Mouse (Mus musculus): ENCODE measurements around the gene Hrh1.

DNA sequence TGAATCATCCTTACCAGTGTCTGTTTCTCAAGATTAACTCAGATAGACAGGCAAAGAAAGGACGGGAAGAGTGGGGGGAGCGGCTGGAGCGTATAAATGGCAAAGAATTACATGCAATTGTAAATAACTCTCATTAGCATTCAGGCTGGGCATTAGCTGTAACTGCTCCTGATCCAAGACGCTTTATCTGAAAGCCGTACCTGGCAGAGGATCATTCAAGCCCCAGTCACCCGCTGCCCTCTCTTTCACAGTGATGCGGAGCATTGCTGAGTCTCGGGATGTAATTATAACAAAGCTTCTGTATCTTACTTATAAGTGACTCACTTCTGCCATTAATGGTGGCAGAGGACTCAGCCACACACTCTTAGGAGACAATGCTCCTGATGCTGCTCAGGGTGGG is 3.1 kb downstream of the Hrh1 start:
- TF ChIP-seq CTCF (conservative IDR thresholded peaks at IDR 0.05; ENCODE audit: insufficient read depth, insufficient read length, low read depth, low read length) (no peak), POLR2A (IDR thresholded peaks at IDR 0.05; ENCODE audit: low read depth, low read length) (no peak)

All from kidney, adult 2 months (tissue).